ENCODE assay signal across 29 mouse cellular contexts in genomic region chr1:97600371-97600770, GRCm38 (mm10).
"Had no signal": no experiment of that assay in that cellular context is flagged by ENCODE, and none has a peak within 500 bp of the region (broad histone marks: within the 10 kb centered on the region; RNA-seq: fewer than 3 reads in every experiment).

No protein-coding gene starts in this region.

- H3K9me3 ChIP-seq: limb, embryonic 10.5 days; limb, embryonic 12.5 days; limb, embryonic 13.5 days; limb, embryonic 15.5 days; liver, embryonic 12.5 days; liver, embryonic 13.5 days; liver, embryonic 15.5 days; lung, embryonic 15.5 days; megakaryocyte, embryonic 14.5 days; midbrain, embryonic 10.5 days; midbrain, embryonic 12.5 days; midbrain, embryonic 13.5 days; midbrain, embryonic 15.5 days; neural tube, embryonic 12.5 days had no signal

- ATAC-seq: liver, embryonic 12.5 days; liver, postnatal 0 days; lung, postnatal 0 days; midbrain, embryonic 13.5 days; midbrain, embryonic 15.5 days; midbrain, embryonic 16.5 days had no signal

- H3K27ac ChIP-seq: limb, embryonic 10.5 days; limb, embryonic 12.5 days; limb, embryonic 13.5 days; limb, embryonic 15.5 days; liver, embryonic 12.5 days; liver, embryonic 13.5 days; liver, embryonic 14.5 days; liver, embryonic 15.5 days; lung, embryonic 15.5 days; macrophage; midbrain, embryonic 10.5 days; midbrain, embryonic 12.5 days; midbrain, embryonic 13.5 days; midbrain, embryonic 15.5 days; neural tube, embryonic 12.5 days had no signal

- H3K4me1 ChIP-seq: limb, embryonic 10.5 days; limb, embryonic 12.5 days; limb, embryonic 13.5 days; limb, embryonic 15.5 days; liver, embryonic 12.5 days; liver, embryonic 13.5 days; liver, embryonic 15.5 days; lung, embryonic 15.5 days; megakaryocyte, embryonic 14.5 days; midbrain, embryonic 10.5 days; midbrain, embryonic 12.5 days; midbrain, embryonic 13.5 days; midbrain, embryonic 15.5 days; neural tube, embryonic 12.5 days had no signal

- H3K9ac ChIP-seq: limb, embryonic 12.5 days; limb, embryonic 13.5 days; limb, embryonic 15.5 days; liver, embryonic 12.5 days; liver, embryonic 13.5 days; liver, embryonic 14.5 days; liver, embryonic 15.5 days; liver, postnatal 0 days; lung, embryonic 14.5 days; lung, embryonic 15.5 days; midbrain, embryonic 12.5 days; midbrain, embryonic 13.5 days; midbrain, embryonic 15.5 days; neural tube, embryonic 12.5 days had no signal

- H3K27me3 ChIP-seq: limb, embryonic 12.5 days; limb, embryonic 13.5 days; limb, embryonic 15.5 days; liver, embryonic 12.5 days; liver, embryonic 13.5 days; liver, embryonic 15.5 days; lung, embryonic 15.5 days; megakaryocyte, embryonic 14.5 days; midbrain, embryonic 12.5 days; midbrain, embryonic 13.5 days; midbrain, embryonic 15.5 days; neural tube, embryonic 12.5 days had no signal

- H3K36me3 ChIP-seq: limb, embryonic 10.5 days; limb, embryonic 12.5 days; limb, embryonic 13.5 days; limb, embryonic 15.5 days; liver, embryonic 12.5 days; liver, embryonic 13.5 days; liver, embryonic 15.5 days; lung, embryonic 15.5 days; midbrain, embryonic 10.5 days; midbrain, embryonic 12.5 days; midbrain, embryonic 13.5 days; midbrain, embryonic 15.5 days; neural tube, embryonic 12.5 days had no signal

- DNase-seq: left cerebral cortex, postnatal 4 days; liver; liver, embryonic 13.5 days; liver, postnatal 0 days; lung, adult 18-20 months; lung, adult 2 months; lung, embryonic 14.5 days; lung, postnatal 10 days; lung, postnatal 36 days; lung, postnatal 4 days; midbrain, embryonic 14.5 days had no signal

- H3K4me3 ChIP-seq: limb, embryonic 10.5 days; limb, embryonic 12.5 days; limb, embryonic 13.5 days; limb, embryonic 15.5 days; liver, embryonic 12.5 days; liver, embryonic 13.5 days; liver, embryonic 15.5 days; lung, embryonic 15.5 days; megakaryocyte, embryonic 14.5 days; midbrain, embryonic 10.5 days; midbrain, embryonic 12.5 days; midbrain, embryonic 13.5 days; midbrain, embryonic 15.5 days; myocyte; neural tube, embryonic 12.5 days had no signal
